Mouse (Mus musculus) CH12.LX (cell line): ENCODE results near the gene Neu2.

Experiments
- CTCF ChIP-seq, 2 experiments: IDR thresholded peaks in 1 of 2; conservative IDR thresholded peaks in 1 of 2; 2 replicates each; pipeline ENCODE4 v1.5.1; 2011 to 2012; ENCODE audit warnings: low read depth in 2 of 2, low read length in 2 of 2, improper control_type of control experiment in 1 of 2, inconsistent platforms in 1 of 2, mild to moderate bottlenecking in 1 of 2, moderate library complexity in 1 of 2
- ELF1 ChIP-seq: IDR thresholded peaks from 2 replicates; pipeline ENCODE4 v1.6.1; 2014; ENCODE audit warnings: low read depth, mild to moderate bottlenecking, inconsistent platforms, low read length, improper control_type of control experiment
- HCFC1 ChIP-seq: IDR thresholded peaks from 2 replicates; pipeline ENCODE4 v1.6.1; 2012; ENCODE audit warnings: low read depth, mild to moderate bottlenecking, inconsistent platforms, low read length, improper control_type of control experiment
- POLR2A ChIP-seq: IDR thresholded peaks from 2 replicates; pipeline ENCODE4 v1.6.1; 2011; ENCODE audit warnings: low read depth, mild to moderate bottlenecking, improper control_type of control experiment, low read length
- TBP ChIP-seq: conservative IDR thresholded peaks from 2 replicates; pipeline ENCODE4 v1.6.1; 2011; ENCODE audit warnings: low read depth, low read length, improper control_type of control experiment

DNA sequence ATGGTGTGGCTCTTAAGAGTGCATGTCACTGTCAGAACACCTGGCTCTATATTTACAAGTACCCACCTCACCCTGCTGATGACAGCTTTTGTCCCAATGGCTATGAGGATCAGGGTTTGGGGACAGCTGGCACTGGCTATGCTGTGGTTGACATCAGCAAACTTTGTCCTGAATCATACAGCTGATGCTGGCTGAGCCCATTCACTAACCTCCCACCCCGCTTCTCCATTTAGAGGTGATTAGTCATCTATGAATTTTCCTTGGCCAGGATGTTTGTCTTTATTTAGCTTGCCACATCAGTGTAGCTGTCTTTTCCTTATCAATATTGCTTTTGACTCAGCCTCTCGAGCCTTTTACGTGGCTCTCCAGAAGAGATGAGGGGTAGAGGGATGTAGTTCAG, 17.4 kb upstream of the Neu2 start:
- TF ChIP-seq CTCF (conservative IDR thresholded peaks at IDR 0.05 in 1 of 2, IDR thresholded peaks at IDR 0.05 in 1 of 2; ENCODE audit: low read depth in 2 of 2, low read length in 2 of 2) (no peak), ELF1 (no peak), HCFC1 (no peak), POLR2A (no peak), TBP (no peak)
